Mouse (Mus musculus) limb, embryonic 14.5 days (tissue): ENCODE data around the gene Rbm19. TPM values are rescaled to one million over a fixed set of nuclear protein-coding genes. Genes with fewer than 3 reads are reported as not detected.
"Not testable (repeated sequence)": the region's sequence is repeated elsewhere in the genome, so short reads cannot be mapped to it uniquely, and the experiment has no call there.

Experiments used
- ATAC-seq: fragments of 200-750 bp; cut with Nextera tagmentation; 2 replicates; pipeline ENCODE4 v1.8.0; 2017; ENCODE audit warnings: low read depth, moderate number of reproducible peaks, moderate TSS enrichment; ENCODE audit not compliant: low FRiP score
- DNase-seq: peaks from one replicate; pipeline ENCODE4 v3.0.0-alpha.2; 2015; ENCODE audit warnings: low spot score
- H3K27ac ChIP-seq: fragments of 300-500 bp; sonication (generic); replicated peaks from 2 replicates; pipeline ENCODE4 v1.5.1; 2014; ENCODE audit warnings: low read depth, mild to moderate bottlenecking, low read length, moderate library complexity, mixed read lengths
- H3K27me3 ChIP-seq: fragments of 300-500 bp; sonication (generic); 2 replicates; pipeline ENCODE4 v1.6.1; 2014; ENCODE audit warnings: low read length, mixed read lengths; ENCODE audit not compliant: control insufficient read depth, insufficient read depth
- H3K36me3 ChIP-seq: fragments of 300-500 bp; sonication (generic); 2 replicates; pipeline ENCODE4 v1.6.1; 2014; ENCODE audit warnings: mild to moderate bottlenecking, low read length, moderate library complexity, mixed read lengths; ENCODE audit not compliant: control insufficient read depth, insufficient read depth
- H3K4me1 ChIP-seq: fragments of 300-500 bp; sonication (generic); 2 replicates; pipeline ENCODE4 v1.6.1; 2014; ENCODE audit warnings: antibody characterized with exemption, low read length, mixed read lengths; ENCODE audit not compliant: control insufficient read depth, insufficient read depth
- H3K4me2 ChIP-seq: fragments of 300-500 bp; sonication (generic); replicated peaks from 2 replicates; pipeline ENCODE4 v1.6.1; 2014; ENCODE audit warnings: low read depth, mild to moderate bottlenecking, low read length, moderate library complexity; ENCODE audit not compliant: severe bottlenecking
- H3K4me3 ChIP-seq: fragments of 300-500 bp; sonication (generic); replicated peaks from 2 replicates; pipeline ENCODE4 v1.5.1; 2014; ENCODE audit warnings: low read length
- H3K9ac ChIP-seq: fragments of 300-500 bp; sonication (generic); 2 replicates; pipeline ENCODE4 v1.6.1; 2014; ENCODE audit warnings: mild to moderate bottlenecking, low read depth, low read length, moderate library complexity; ENCODE audit not compliant: severe bottlenecking
- H3K9me3 ChIP-seq: fragments of 300-500 bp; sonication (generic); 2 replicates; pipeline ENCODE4 v1.6.1; 2016; ENCODE audit warnings: low read length; ENCODE audit not compliant: control insufficient read depth
- POLR2A ChIP-seq: fragments of 200-500 bp; IDR thresholded peaks from 2 replicates; pipeline ENCODE4 v1.8.0; 2012; ENCODE audit warnings: inconsistent platforms, mild to moderate bottlenecking, moderate library complexity, borderline replicate concordance; ENCODE audit not compliant: insufficient read depth, insufficient read length; ENCODE audit errors: extremely low read depth
- WGBS: fragments of 180-500 bp; shearing (Covaris S2); extraction: QIAGEN DNeasy Blood & Tissue Kit; methylation state at CpG from one replicate; pipeline ENCODE4 v1.1.7; 2014; 5-methylcytosine and 5-hydroxymethylcytosine counted together
- polyA plus RNA-seq, 2 experiments: library from polyadenylated mRNA; depleted of rRNA in 1 of 2; stranded (reverse) in 1 of 2; unstranded in 1 of 2; fragments of >200 nt; fragmentation: Nextera tagmentation in 1 of 2; extraction: Ambion mirVana in 1 of 2; gene quantifications; 2 replicates each; pipeline versions ENCODE4 v1.2.1 to v1.2.3; 2012 to 2014

Rbm19 gene
- polyA plus RNA-seq, 2 experiments, result 11.6 to 16.7 TPM

- H3K4me3 ChIP-seq, result no peak overlapping the region
- TF ChIP-seq POLR2A, result no peak
- DNase-seq (no peak), ATAC-seq (no peak)
- no peaks in the 10 kb centered on the region for H3K36me3 ChIP-seq
- H3K27ac ChIP-seq, result no peak overlapping the region
- H3K4me2 ChIP-seq, result no peak overlapping the region
- H3K9ac ChIP-seq, result no peak overlapping the region
- no peaks in the 10 kb centered on the region for H3K9me3 ChIP-seq
- 52% methylated on average over 12 of the region's 12 CpGs for WGBS
- no peaks in the 10 kb centered on the region for H3K27me3 ChIP-seq
- H3K4me1 ChIP-seq, result no peaks in the 10 kb centered on the region
Measured at GRCm38 (mm10) chr5:120103458-120103857, 12.8 kb upstream of the Rbm19 start.

GRCm38 (mm10) chr5:120106424-120107073 is 9.7 kb upstream of the Rbm19 start:
- Histone ChIP-seq H3K27ac (no peak overlapping the region), H3K4me3 (no peak overlapping the region), H3K9ac (no peak overlapping the region), H3K4me1 (0 out of 2 replicates have a peak, but pooled peaks cover 6% of the 10 kb centered on the region), H3K27me3 (no peaks in the 10 kb centered on the region), H3K4me2 (no peak overlapping the region), H3K9me3 (no peaks in the 10 kb centered on the region), H3K36me3 (no peaks in the 10 kb centered on the region)
- no peak for TF ChIP-seq POLR2A
- DNase-seq, result peak; percentile 53
- WGBS, result 28% methylated on average over 12 of the region's 12 CpGs
- peak; percentile 50; the same call in 1 of the 2 replicates for ATAC-seq

GRCm38 (mm10) chr5:120114361-120114760 is 1.9 kb upstream of the Rbm19 start:
- no peak overlapping the region for H3K9ac ChIP-seq
- no peaks in the 10 kb centered on the region for H3K9me3 ChIP-seq
- WGBS, result 84% methylated on average over 12 of the region's 12 CpGs
- no peak overlapping the region for H3K4me2 ChIP-seq
- ATAC-seq, result no peak
- DNase-seq, result no peak
- H3K4me1 ChIP-seq, result 0 out of 2 replicates have a peak, but pooled peaks cover 1% of the 10 kb centered on the region
- H3K4me3 ChIP-seq, result no peak overlapping the region
- no peaks in the 10 kb centered on the region for H3K27me3 ChIP-seq
- H3K36me3 ChIP-seq, result peaks cover 9% of the 10 kb centered on the region
- no peak overlapping the region for H3K27ac ChIP-seq
- no peak for TF ChIP-seq POLR2A

DNA sequence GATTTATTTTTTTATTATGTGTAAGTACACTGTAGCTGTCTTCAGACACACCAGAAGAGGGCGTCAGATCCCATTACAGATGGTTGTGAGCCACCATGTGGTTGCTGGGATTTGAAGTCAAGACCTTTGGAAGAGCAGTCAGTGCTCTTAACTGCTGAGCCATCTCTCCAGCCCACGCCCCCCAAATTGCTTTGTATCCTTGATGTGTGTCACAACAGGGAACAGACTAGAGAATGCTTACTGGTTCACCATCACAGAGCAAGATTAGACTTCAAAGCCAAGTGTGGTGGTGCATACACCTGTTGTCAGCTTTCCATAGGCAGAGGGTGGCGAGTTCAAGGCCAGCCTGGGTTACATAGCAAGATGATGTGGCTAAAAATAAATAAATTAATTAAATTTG is 896 bp downstream of the Rbm19 start:
- ATAC-seq, result not testable (repeated sequence)
- WGBS, result 37% methylated on average over 3 of the region's 3 CpGs

GRCm38 (mm10) chr5:120124881-120125690 is 8.8 kb downstream of the Rbm19 start:
- H3K36me3 ChIP-seq, result peaks cover 93% of the 10 kb centered on the region
- DNase-seq (no peak), ATAC-seq (no peak)
- H3K9me3 ChIP-seq, result no peaks in the 10 kb centered on the region
- H3K27ac ChIP-seq, result no peak overlapping the region
- H3K4me2 ChIP-seq, result no peak overlapping the region
- no peak for TF ChIP-seq POLR2A
- no peak overlapping the region for H3K4me3 ChIP-seq
- H3K27me3 ChIP-seq, result no peaks in the 10 kb centered on the region
- no peak overlapping the region for H3K9ac ChIP-seq
- 87% methylated on average over 16 of the region's 16 CpGs for WGBS
- H3K4me1 ChIP-seq, result no peaks in the 10 kb centered on the region

More for the DNA sequence above, 896 bp downstream of the Rbm19 start:
- H3K4me1 ChIP-seq, H3K9ac ChIP-seq, H3K27me3 ChIP-seq, H3K27ac ChIP-seq, H3K9me3 ChIP-seq, DNase-seq: not testable (repeated sequence)
- Histone ChIP-seq H3K4me3 (peak overlapping the region; percentile 59), H3K36me3 (peaks cover 34% of the 10 kb centered on the region), H3K4me2 (peak overlapping the region; percentile 90)
